Mouse (Mus musculus) forebrain, embryonic 13.5 days (tissue): ENCODE results near the gene Spsb4. TPM values are rescaled to one million over a fixed set of nuclear protein-coding genes. Genes with fewer than 3 reads are reported as not detected.

Source experiments
- ATAC-seq: fragments of 200-750 bp; cut with Nextera tagmentation; 2 replicates; pipeline ENCODE4 v1.8.0; 2017
- H3K27ac ChIP-seq: fragments of 300-500 bp; sonication (generic); 2 replicates; pipeline ENCODE4 v1.5.1; 2015; ENCODE audit warnings: inconsistent platforms, mild to moderate bottlenecking, moderate library complexity
- H3K27me3 ChIP-seq: fragments of 300-500 bp; sonication (generic); 2 replicates; pipeline ENCODE4 v1.6.1; 2015; ENCODE audit warnings: mild to moderate bottlenecking, inconsistent platforms
- H3K36me3 ChIP-seq: fragments of 300-500 bp; sonication (generic); 2 replicates; pipeline ENCODE4 v1.6.1; 2015; ENCODE audit warnings: mild to moderate bottlenecking, inconsistent platforms; ENCODE audit not compliant: poor library complexity, severe bottlenecking
- H3K4me1 ChIP-seq: fragments of 300-500 bp; sonication (generic); 2 replicates; pipeline ENCODE4 v1.6.1; 2015; ENCODE audit warnings: inconsistent platforms
- H3K4me2 ChIP-seq: fragments of 300-500 bp; sonication (generic); 2 replicates; pipeline ENCODE4 v1.6.1; 2015; ENCODE audit warnings: inconsistent platforms, mild to moderate bottlenecking, moderate library complexity
- H3K4me3 ChIP-seq: fragments of 300-500 bp; sonication (generic); 2 replicates; pipeline ENCODE4 v1.5.1; 2015; ENCODE audit warnings: mild to moderate bottlenecking, inconsistent platforms
- H3K9ac ChIP-seq: fragments of 300-500 bp; sonication (generic); 2 replicates; pipeline ENCODE4 v1.6.1; 2015; ENCODE audit warnings: mild to moderate bottlenecking, inconsistent platforms
- H3K9me3 ChIP-seq: fragments of 300-500 bp; sonication (generic); replicated peaks from 2 replicates; pipeline ENCODE4 v1.6.1; 2016; ENCODE audit warnings: inconsistent platforms
- WGBS: fragments of 180-500 bp; shearing (Covaris S2); methylation state at CpG from one replicate; pipeline ENCODE4 v1.1.7; 2015; 5-methylcytosine and 5-hydroxymethylcytosine counted together
- polyA plus RNA-seq: library from polyadenylated mRNA; unstranded; fragments of >200 nt; fragmentation: Nextera tagmentation; extraction: Ambion mirVana; gene quantifications from 2 replicates; pipeline ENCODE4 v1.2.1, GENCODE M21; 2015

The Spsb4 gene
- polyA plus RNA-seq, 1 experiment from 2014 or later, result 47.0 TPM

DNA sequence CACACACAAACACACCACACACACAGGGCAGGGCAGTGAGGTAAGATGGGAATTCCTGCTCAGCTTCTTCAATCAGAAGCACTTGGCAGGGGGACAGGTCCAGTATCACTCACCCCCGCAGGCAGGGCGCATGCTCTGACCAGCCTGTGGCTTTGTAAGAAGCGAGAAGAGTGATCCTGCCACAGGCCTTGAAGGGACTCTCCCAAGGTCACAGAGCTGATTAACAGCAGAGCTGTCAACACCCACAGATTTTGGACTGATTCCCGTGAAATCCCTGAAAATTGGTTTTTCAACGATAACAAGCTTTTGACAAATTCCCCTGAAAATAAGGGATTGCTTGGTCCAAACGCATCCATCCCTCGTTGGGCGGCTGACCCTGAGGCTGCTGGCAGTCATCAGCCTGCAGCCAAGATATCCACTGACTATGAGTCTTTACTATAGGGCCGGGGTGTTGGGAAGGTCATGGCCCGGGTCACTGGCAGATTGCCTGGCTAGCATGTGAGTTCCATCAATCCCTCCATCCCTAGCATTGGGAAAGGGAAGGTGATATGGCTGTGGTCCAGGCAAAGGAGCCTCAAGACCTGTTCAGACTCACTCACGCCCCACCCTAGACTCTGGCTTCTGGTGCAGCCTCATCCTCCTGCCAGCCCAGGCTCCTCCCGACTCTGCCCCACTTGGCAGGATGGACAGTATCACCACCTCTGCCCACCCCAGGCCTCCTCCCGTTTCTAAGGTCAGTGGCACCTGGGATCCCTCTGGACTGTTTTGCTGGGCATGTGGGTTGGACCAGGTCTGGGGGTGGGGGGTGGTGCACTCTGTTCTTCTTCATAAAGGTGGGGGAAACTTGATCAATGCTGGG, 41.1 kb downstream of the Spsb4 start:
- peaks cover 70% of the 10 kb centered on the region for H3K4me1 ChIP-seq
- H3K27ac ChIP-seq, result peak overlapping the region; percentile 57; the same call in 1 of the 2 replicates
- no peak overlapping the region for H3K4me2 ChIP-seq
- no peak overlapping the region for H3K9ac ChIP-seq
- no peak for ATAC-seq
- no peaks in the 10 kb centered on the region for H3K9me3 ChIP-seq
- no peak overlapping the region for H3K4me3 ChIP-seq
- H3K36me3 ChIP-seq, result no peaks in the 10 kb centered on the region
- 59% methylated on average over 13 of the region's 13 CpGs for WGBS
- H3K27me3 ChIP-seq, result no peaks in the 10 kb centered on the region

DNA sequence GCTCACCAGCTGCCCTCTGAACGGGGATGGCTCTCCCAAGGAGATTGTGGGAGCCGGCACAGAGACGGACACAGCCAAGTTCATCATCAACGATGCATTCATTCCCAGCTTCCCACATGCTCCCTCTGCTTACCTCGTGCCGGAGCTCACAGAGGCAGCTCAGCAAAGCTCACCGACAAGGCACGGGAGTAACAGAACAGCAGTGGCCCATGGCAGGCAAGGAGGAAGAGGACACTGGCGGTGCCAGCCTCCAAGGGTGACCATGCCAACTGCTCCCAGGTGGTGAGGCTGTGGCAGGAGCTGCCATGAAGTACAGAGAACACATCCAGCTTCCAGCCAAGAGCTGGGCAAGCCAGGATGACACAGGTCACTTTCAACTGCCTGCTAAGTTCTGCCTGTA, 45.6 kb downstream of the Spsb4 start:
- ATAC-seq, result no peak
- Histone ChIP-seq H3K36me3 (no peaks in the 10 kb centered on the region), H3K9me3 (no peaks in the 10 kb centered on the region), H3K4me2 (no peak overlapping the region), H3K27ac (peak overlapping the region; percentile 64), H3K9ac (0 out of 2 replicates have a peak overlapping the region, but pooled peaks have one; percentile 5), H3K4me1 (peaks cover 68% of the 10 kb centered on the region), H3K4me3 (no peak overlapping the region), H3K27me3 (no peaks in the 10 kb centered on the region)
- 68% methylated on average over 9 of the region's 9 CpGs for WGBS

DNA sequence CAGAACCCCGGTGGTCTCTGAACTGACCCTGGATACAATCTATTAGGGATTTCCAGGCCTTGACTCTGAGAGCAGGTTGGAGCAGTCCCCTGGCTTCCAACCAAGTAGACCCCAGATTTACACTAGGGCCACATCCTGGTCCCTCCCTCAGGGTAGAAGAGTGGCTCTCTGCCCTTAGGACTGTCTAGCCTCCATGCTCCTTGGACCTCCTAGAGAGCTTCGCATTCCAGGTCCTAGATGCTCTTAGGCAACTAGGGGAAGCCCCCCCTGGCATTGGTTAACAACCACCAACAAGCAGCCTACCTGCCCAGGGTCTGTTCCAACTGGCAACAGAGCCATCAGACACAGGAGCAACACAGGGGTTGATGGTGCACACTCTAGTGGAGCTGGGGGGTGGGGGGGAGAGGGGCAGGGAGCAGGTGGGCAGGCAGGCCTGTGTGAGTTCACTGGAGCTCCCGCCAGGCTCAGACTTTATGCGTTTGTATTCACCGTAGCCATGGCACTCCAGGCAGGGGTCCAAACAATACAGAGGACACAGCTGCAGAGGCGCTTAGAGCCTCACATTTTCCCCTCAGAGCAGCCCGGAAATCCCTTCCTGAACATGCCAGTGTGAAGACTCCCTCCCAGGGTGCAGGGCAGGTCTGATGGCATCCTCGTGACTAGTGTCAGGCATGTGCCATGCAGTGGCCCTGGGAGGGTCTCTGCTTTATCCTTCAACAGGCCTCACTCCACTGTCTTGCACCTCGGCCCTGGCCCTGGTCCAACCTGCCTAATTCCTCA, 46.8 kb downstream of the Spsb4 start:
- H3K4me2 ChIP-seq, result no peak overlapping the region; the same call in 1 of the 2 replicates
- no peak overlapping the region for H3K4me3 ChIP-seq
- 19% methylated on average over 9 of the region's 9 CpGs for WGBS
- H3K4me1 ChIP-seq, result peaks cover 55% of the 10 kb centered on the region
- H3K27ac ChIP-seq, result peak overlapping the region; percentile 64
- H3K9me3 ChIP-seq, result no peaks in the 10 kb centered on the region
- H3K27me3 ChIP-seq, result no peaks in the 10 kb centered on the region
- peak; percentile 81 for ATAC-seq
- H3K9ac ChIP-seq, result no peak overlapping the region
- H3K36me3 ChIP-seq, result no peaks in the 10 kb centered on the region

DNA sequence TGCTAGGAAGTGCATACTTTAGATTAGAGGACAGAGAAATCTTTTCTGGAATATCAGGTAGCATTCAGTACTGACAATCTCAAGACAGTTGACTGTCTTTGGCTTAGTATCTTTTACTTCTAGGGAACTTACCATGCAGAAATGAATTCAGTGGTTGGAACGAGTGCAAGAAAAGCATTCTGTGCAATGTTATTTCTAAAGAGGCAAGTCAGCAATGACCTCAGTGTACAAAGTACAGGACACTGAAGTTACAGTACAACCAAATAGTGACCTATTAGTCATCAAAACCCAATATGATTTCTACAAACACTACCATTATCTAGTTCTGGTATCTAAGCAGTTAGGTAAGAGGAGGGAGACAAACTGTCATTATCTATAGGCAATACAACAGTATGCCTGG, 51.1 kb downstream of the Spsb4 start:
- 93% methylated on average over 1 of the region's 1 CpGs for WGBS
- no peak for ATAC-seq
- Histone ChIP-seq H3K4me3 (no peak overlapping the region), H3K9me3 (0 out of 2 replicates have a peak, but pooled peaks cover 5% of the 10 kb centered on the region), H3K27me3 (no peaks in the 10 kb centered on the region), H3K4me1 (peaks cover 57% of the 10 kb centered on the region), H3K27ac (no peak overlapping the region), H3K4me2 (no peak overlapping the region), H3K36me3 (peaks cover 4% of the 10 kb centered on the region; the same call in 1 of the 2 replicates), H3K9ac (no peak overlapping the region)

DNA sequence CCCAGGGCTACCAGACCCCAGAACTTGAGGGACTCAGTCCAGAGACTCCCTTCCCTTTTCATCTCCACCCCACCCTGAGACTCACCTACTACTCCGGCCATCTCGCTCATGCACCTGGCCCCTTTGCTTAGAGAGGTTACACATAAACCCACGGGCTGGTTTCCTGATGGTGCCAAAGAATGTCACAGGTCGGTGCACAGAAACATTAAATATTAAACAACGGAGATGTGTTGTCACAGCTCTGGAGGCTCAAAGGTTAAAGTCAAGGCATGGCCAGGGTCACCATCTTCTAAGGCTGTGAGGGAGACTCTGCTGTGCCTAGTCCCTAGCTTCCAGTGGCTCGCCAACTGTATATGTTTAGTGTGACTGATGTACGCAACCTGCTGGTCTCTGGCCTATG, 52.2 kb downstream of the Spsb4 start:
- H3K9ac ChIP-seq, result no peak overlapping the region
- WGBS, result 97% methylated on average over 7 of the region's 7 CpGs
- H3K4me1 ChIP-seq, result peaks cover 54% of the 10 kb centered on the region
- no peak for ATAC-seq
- peaks cover 4% of the 10 kb centered on the region; the same call in 1 of the 2 replicates for H3K36me3 ChIP-seq
- H3K4me3 ChIP-seq, result no peak overlapping the region
- H3K27me3 ChIP-seq, result no peaks in the 10 kb centered on the region
- no peak overlapping the region for H3K4me2 ChIP-seq
- H3K27ac ChIP-seq, result no peak overlapping the region
- H3K9me3 ChIP-seq, result 0 out of 2 replicates have a peak, but pooled peaks cover 5% of the 10 kb centered on the region

DNA sequence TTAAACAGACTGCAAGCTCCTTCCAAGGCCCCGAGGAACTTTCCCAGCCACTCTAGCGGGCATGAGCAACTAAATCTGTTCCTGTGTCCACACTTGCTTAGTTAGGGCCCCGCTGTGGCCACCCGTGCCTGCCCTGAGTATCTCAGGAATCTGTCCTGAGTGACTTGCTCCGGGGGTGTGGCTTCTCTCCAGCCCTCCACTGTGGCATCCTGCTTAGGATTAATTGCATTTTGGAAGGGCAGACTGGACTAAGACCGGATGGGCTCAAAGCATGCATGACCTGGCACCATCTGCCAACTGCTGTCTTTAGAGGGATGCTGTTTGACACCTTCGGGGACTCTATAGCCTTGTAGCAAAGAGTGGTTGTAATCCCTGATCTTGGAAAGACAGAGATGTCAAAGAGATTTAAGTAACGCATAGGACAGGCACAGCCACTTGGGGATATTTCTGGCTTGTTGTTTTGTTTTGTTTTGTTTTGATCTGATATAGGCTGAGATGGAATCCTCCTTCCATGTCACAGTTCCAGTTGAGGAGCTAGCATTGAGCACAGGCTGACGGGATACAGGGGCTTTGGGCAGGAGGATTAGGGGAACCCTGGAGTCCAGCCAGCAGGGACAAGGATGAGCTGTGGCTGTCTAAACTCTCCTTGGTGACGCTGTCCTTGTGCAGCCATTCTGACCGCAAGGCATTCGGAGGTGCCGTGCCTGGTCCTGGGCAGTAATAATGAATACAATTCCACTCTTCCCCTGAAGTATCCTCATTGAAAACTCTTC, 55.0 kb downstream of the Spsb4 start:
- Histone ChIP-seq H3K27ac (no peak overlapping the region), H3K36me3 (peaks cover 4% of the 10 kb centered on the region), H3K4me3 (no peak overlapping the region), H3K9me3 (0 out of 2 replicates have a peak, but pooled peaks cover 5% of the 10 kb centered on the region), H3K4me2 (no peak overlapping the region), H3K9ac (no peak overlapping the region), H3K4me1 (peaks cover 38% of the 10 kb centered on the region), H3K27me3 (no peaks in the 10 kb centered on the region)
- no peak for ATAC-seq
- 60% methylated on average over 13 of the region's 13 CpGs for WGBS

DNA sequence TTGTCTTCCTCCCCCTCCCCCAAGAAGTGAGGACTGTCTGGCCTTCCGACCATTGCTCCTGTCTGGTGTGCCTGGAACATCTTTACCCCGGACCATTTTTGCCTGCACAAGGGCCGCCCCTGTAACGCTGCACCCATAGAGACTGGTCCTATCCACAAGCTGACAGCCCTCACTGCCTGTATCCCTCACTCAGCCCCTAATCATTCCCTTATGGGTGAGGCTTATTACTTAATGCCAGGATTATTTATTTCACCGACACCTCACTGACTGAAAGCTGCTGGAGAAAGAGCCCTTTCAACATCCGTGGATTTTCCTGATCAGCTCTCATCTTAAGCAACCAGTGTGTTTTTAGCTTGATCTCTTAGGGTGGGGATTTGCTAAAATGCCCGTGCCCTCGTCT, 55.9 kb downstream of the Spsb4 start:
- no peak overlapping the region for H3K27ac ChIP-seq
- no peak overlapping the region for H3K4me3 ChIP-seq
- no peak for ATAC-seq
- H3K9ac ChIP-seq, result no peak overlapping the region
- 0 out of 2 replicates have a peak, but pooled peaks cover 5% of the 10 kb centered on the region for H3K9me3 ChIP-seq
- peaks cover 4% of the 10 kb centered on the region for H3K36me3 ChIP-seq
- WGBS, result 62% methylated on average over 8 of the region's 8 CpGs
- peaks cover 43% of the 10 kb centered on the region for H3K4me1 ChIP-seq
- H3K4me2 ChIP-seq, result no peak overlapping the region
- H3K27me3 ChIP-seq, result no peaks in the 10 kb centered on the region

DNA sequence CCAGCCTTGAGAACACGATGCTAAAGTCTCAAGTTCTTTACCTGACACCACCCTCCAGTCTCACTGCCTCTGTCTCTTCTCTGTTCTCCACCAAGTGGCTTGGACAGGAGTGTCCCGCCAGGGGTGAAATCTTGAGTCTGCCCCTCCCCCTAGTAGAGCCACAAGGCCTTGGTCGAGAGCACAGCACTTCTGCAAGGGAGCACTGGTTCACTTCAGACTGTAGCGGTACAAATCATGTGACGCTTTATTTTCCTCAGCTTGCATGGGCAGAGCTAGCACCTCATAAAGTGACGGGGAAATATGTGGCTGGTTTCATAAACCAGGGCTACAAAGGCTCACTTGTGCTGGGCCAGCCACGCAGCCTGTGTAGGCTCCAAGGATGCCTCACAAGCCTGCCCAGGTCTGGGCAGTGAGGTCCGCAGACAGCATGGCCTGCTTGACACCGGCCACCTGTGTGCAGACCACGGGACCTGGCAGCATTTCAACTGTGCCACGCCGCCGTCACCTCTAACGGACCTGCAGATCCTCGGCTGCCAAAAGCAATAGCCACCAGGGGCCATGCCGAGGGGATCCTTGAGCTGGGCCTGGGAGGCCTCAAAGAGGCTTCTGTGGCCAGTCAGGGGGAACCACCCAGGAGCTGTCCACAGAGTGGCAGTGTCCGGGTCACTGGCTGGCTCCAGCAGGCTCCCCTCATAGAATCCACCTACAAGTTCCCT, 56.5 kb downstream of the Spsb4 start:
- no peak for ATAC-seq
- Histone ChIP-seq H3K36me3 (peaks cover 4% of the 10 kb centered on the region), H3K4me3 (no peak overlapping the region), H3K9me3 (0 out of 2 replicates have a peak, but pooled peaks cover 5% of the 10 kb centered on the region), H3K4me1 (peaks cover 48% of the 10 kb centered on the region), H3K27ac (no peak overlapping the region), H3K27me3 (no peaks in the 10 kb centered on the region), H3K9ac (no peak overlapping the region), H3K4me2 (no peak overlapping the region)
- 64% methylated on average over 17 of the region's 17 CpGs for WGBS

DNA sequence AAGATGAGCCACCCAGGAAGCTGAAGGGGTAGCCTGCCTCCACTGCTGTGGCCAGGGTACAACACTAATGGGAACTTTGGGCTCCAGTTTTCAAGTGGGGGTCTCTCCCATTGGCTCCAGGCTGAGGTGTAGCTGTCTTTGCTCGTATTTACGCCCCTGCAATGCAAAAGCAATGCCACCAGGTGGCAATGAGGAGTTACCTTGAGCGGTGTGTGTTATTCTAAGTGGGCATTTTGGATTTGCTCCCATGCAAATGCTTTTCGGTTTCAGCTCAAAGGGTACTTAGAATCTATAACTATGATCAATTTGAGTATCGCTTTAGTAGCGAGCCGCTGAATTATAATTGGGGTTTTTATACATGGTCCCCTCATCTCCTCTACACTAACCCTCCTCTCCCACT, 57.6 kb downstream of the Spsb4 start:
- Histone ChIP-seq H3K4me3 (no peak overlapping the region), H3K36me3 (peaks cover 4% of the 10 kb centered on the region), H3K27ac (no peak overlapping the region), H3K9me3 (0 out of 2 replicates have a peak, but pooled peaks cover 5% of the 10 kb centered on the region), H3K9ac (no peak overlapping the region), H3K4me1 (peaks cover 60% of the 10 kb centered on the region), H3K4me2 (no peak overlapping the region), H3K27me3 (no peaks in the 10 kb centered on the region)
- 60% methylated on average over 7 of the region's 7 CpGs for WGBS
- no peak for ATAC-seq

DNA sequence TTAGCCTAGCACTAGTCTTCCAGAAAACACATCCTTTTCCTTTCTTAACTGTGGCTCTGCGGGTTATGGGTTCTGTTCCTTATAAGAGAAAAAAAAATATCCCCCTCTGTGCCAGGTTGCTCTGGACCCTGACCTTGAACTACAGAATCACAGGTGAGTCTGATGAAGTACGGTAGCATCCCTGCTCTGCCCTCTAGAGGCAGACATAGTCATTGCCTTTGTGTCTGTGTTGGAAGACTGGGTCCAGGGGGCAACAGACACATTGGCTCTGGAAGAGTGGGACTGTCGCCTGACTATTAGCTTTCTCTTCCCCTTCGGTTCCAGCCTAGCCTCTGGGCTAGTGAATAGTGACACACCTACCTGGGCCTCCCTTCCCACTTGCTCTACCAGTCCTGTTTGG, 58.4 kb downstream of the Spsb4 start:
- no peak for ATAC-seq
- H3K4me1 ChIP-seq, result peaks cover 61% of the 10 kb centered on the region
- no peak overlapping the region for H3K9ac ChIP-seq
- no peak overlapping the region for H3K27ac ChIP-seq
- H3K4me3 ChIP-seq, result no peak overlapping the region
- H3K36me3 ChIP-seq, result peaks cover 4% of the 10 kb centered on the region
- WGBS, result 86% methylated on average over 4 of the region's 4 CpGs
- H3K9me3 ChIP-seq, result 0 out of 2 replicates have a peak, but pooled peaks cover 3% of the 10 kb centered on the region
- no peaks in the 10 kb centered on the region for H3K27me3 ChIP-seq
- H3K4me2 ChIP-seq, result no peak overlapping the region

DNA sequence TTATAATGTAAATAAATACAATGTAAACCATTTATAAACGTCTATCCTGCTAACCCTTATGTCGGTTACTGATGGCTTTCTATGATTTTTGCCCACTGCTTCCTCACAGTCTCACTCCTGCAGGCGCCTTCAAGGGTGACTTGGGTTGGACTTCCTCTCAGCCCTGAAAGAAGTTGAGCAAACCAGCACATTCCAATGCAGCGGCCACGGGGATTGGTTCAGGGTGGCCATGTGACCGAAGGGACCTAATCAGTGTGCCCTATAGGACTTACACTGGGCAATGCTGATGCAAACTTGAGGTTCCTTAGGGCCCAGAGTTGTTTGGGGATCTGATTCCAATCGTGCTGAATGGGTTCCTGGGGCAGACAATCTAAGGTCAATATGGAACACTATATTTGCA, 59.2 kb downstream of the Spsb4 start:
- Histone ChIP-seq H3K9me3 (no peaks in the 10 kb centered on the region), H3K27ac (no peak overlapping the region), H3K36me3 (no peaks in the 10 kb centered on the region; the same call in 1 of the 2 replicates), H3K4me2 (no peak overlapping the region), H3K4me1 (peaks cover 69% of the 10 kb centered on the region), H3K9ac (no peak overlapping the region), H3K4me3 (no peak overlapping the region), H3K27me3 (no peaks in the 10 kb centered on the region)
- WGBS, result 94% methylated on average over 7 of the region's 7 CpGs
- ATAC-seq, result no peak
